In the genomic region with DNA sequence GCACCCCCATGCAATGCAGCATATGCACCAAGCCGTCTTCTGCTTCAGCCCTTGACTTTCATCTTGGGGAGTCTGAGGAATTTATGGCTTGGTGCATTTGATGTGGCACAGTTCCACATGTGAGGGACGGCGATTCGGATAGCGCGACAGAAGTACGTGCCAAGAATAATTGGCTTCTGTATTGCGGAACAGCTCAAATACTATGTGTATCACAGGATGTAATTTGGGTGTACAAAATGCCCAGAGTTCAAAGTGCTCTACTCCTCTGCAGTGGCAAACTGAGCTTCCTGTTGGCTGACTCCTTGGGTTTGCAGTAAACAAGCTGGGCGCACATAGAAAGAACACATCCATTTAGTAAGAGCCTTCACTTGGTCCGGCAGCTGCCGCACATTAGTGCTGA, we compare ENCODE assay signal across 9 mouse cellular contexts.
DNase-seq lines count a peak whose midpoint lies in the region; ATAC-seq lines count a peak whose summit lies in the region.
"Had no signal": no experiment of that assay in that cellular context is flagged by ENCODE, and none has a peak within 500 bp of the region (broad histone marks: within the 10 kb centered on the region; RNA-seq: fewer than 3 reads in every experiment).

No protein-coding gene starts in this region.

- no peaks in the 10 kb centered on the region for H3K27me3 ChIP-seq in midbrain, embryonic 11.5 days (ENCODE audit: control insufficient read depth, insufficient read depth, low read length)
- no peaks in the 10 kb centered on the region for H3K27me3 ChIP-seq in hindbrain, embryonic 10.5 days (ENCODE audit: insufficient read depth, poor library complexity, severe bottlenecking)

- no peaks in the 10 kb centered on the region for H3K36me3 ChIP-seq in midbrain, embryonic 11.5 days (ENCODE audit: control insufficient read depth, insufficient read depth, low read length)
- no peaks in the 10 kb centered on the region for H3K36me3 ChIP-seq in hindbrain, embryonic 10.5 days

- no peak overlapping the region for H3K27ac ChIP-seq in midbrain, embryonic 11.5 days (ENCODE audit: low read depth, low read length)
- H3K27ac ChIP-seq in hindbrain, embryonic 10.5 days = no peak overlapping the region

- H3K4me2 ChIP-seq in midbrain, embryonic 11.5 days = no peak overlapping the region

- H3K4me1 ChIP-seq in midbrain, embryonic 11.5 days (ENCODE audit: control insufficient read depth, insufficient read depth, low read length) = no peaks in the 10 kb centered on the region
- H3K4me1 ChIP-seq in hindbrain, embryonic 10.5 days (replicated peaks) = no peaks in the 10 kb centered on the region

- H3K4me3 ChIP-seq in midbrain, embryonic 11.5 days (ENCODE audit: low read depth, low read length) = no peak overlapping the region
- no peak overlapping the region for H3K4me3 ChIP-seq in hindbrain, embryonic 10.5 days

- no peak for ATAC-seq in midbrain, embryonic 11.5 days (ENCODE audit: low FRiP score)

- H3K9ac ChIP-seq in midbrain, embryonic 11.5 days (ENCODE audit: low read length) = no peak overlapping the region

- 95% methylated on average over 11 of the region's 11 CpGs for WGBS in midbrain, embryonic 11.5 days
- 95% methylated on average over 11 of the region's 11 CpGs for WGBS in hindbrain, embryonic 10.5 days

- H3K9me3 ChIP-seq in midbrain, embryonic 11.5 days (ENCODE audit: control insufficient read depth, low read length) = no peaks in the 10 kb centered on the region
- H3K9me3 ChIP-seq in hindbrain, embryonic 10.5 days = no peaks in the 10 kb centered on the region

- DNase-seq in heart, adult 11 months = peak; percentile 85
- no peak for DNase-seq in heart, adult 8-10 months (ENCODE audit: low spot score)
- DNase-seq in CD4-positive helper T cell, adult 2 months (ENCODE audit: low read depth, low spot score) = peak; percentile 84
- peak; percentile 22 to 29 for DNase-seq in cerebellum, postnatal 14 days
- peak; percentile 40 for DNase-seq in lung, postnatal 10 days
- no peak for DNase-seq in retina, embryonic 14.5 days (ENCODE audit: low spot score)
- no peak for DNase-seq in midbrain, embryonic 11.5 days (ENCODE audit: low spot score, missing footprints)
- no peak for DNase-seq in hindbrain, embryonic 10.5 days (ENCODE audit: low spot score)
- DNase-seq: adrenal gland, adult 8-10 months had no signal

Comparison
In these comparisons a context has a peak if more than half of its experiments do, and no peak if none do; other contexts are left out.
1. DNase-seq: peak in heart, adult 11 months (single experiment), CD4-positive helper T cell, adult 2 months (single experiment), cerebellum, postnatal 14 days (2 of 2) and lung, postnatal 10 days (single experiment); none in heart, adult 8-10 months (single experiment), retina, embryonic 14.5 days (single experiment), midbrain, embryonic 11.5 days (single experiment) and hindbrain, embryonic 10.5 days (single experiment).